Mouse (Mus musculus) cortical plate, adult 2 months (tissue): Measurements from ENCODE around the gene Gm28038. TPM values are rescaled to one million over a fixed set of nuclear protein-coding genes. Genes with fewer than 3 reads are reported as not detected.
A peak's percentile ranks its signal among the peaks of the same experiment; 100 is the strongest.

Source experiments
- H3K27ac ChIP-seq: fragments of 200-500 bp; 2 replicates; pipeline ENCODE4 v1.5.1; 2012; ENCODE audit warnings: low read length, control low read depth, inconsistent platforms; ENCODE audit not compliant: insufficient read depth
- H3K4me1 ChIP-seq: fragments of 200-500 bp; 2 replicates; pipeline ENCODE4 v1.6.1; 2011; ENCODE audit warnings: low read length; ENCODE audit not compliant: control insufficient read depth, insufficient read depth
- H3K4me3 ChIP-seq: fragments of 200-500 bp; 2 replicates; pipeline ENCODE4 v1.5.1; 2011; ENCODE audit warnings: mild to moderate bottlenecking, low read length, control low read depth; ENCODE audit not compliant: insufficient read depth
- CTCF ChIP-seq: fragments of 200-500 bp; IDR thresholded peaks from 2 replicates; pipeline ENCODE4 v1.5.1; 2011; ENCODE audit warnings: mild to moderate bottlenecking, control low read depth, low read length; ENCODE audit not compliant: insufficient read depth; ENCODE audit errors: extremely low read depth
- POLR2A ChIP-seq: fragments of 200-500 bp; IDR thresholded peaks from 2 replicates; pipeline ENCODE4 v1.6.1; 2011; ENCODE audit warnings: mild to moderate bottlenecking, low read length, control low read depth; ENCODE audit not compliant: insufficient read depth; ENCODE audit errors: extremely low read depth
- polyA plus RNA-seq: library from polyadenylated mRNA; depleted of rRNA; stranded (reverse); fragments of >200 nt; gene quantifications from 2 replicates; pipeline ENCODE4 v1.2.3, GENCODE M21; 2012; rRNA removed

Gm28038 gene
- polyA plus RNA-seq = not detected in 2 replicates

DNA sequence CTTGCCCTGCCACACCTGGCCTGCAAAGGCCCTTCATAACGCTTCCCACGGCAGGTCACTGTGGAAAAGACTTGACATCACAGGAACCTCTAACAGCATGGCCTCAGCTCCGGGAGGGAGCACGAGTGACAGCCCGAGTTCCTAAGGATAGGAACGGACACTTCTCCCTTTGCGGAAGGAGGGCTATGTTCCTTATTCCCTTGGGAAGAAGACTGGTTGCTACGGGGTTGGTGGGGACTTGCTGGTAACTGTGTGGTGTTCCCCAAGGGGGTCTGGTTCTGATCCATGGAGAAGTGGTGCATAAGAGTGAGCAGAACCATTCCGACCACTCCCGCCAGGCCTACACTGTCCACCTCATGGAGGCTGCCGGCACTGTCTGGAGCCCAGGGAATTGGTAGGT lies at the start of gene Gm28038:
Gene Gm28038, plus strand, starts transcription at position 301 of the 400 bp plus-strand sequence.
- peaks cover 4% of the 10 kb centered on the region; the same call in 1 of the 2 replicates for H3K4me1 ChIP-seq
- H3K27ac ChIP-seq = no peak within 1 kb of the TSS
- no peak for TF ChIP-seq POLR2A
- TF ChIP-seq CTCF = no peak
- no peak within 1 kb of the TSS for H3K4me3 ChIP-seq

DNA sequence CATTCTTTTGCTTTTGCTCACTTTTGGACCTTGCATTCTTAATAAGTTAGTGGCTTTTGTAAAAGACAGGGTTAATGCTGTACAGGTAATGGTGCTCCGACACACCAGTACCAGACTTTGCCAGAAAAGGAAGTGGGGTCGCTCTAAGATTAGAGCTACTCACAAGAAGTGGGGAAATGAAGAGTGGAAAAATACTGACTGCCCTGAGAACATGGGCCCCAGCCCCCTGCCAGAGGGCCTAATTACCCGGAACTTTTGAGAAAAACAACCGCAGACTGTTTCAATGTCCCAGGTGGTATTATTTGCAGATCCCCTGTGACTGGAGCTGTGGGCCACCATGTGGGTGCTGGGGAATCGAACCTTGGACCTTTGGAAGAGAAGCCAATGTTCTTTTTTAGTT lies 45.2 kb upstream of the Gm28038 start:
- Histone ChIP-seq H3K4me1 (peaks cover 8% of the 10 kb centered on the region), H3K27ac (no peak overlapping the region), H3K4me3 (no peak overlapping the region)
- TF ChIP-seq CTCF = no peak
- no peak for TF ChIP-seq POLR2A

DNA sequence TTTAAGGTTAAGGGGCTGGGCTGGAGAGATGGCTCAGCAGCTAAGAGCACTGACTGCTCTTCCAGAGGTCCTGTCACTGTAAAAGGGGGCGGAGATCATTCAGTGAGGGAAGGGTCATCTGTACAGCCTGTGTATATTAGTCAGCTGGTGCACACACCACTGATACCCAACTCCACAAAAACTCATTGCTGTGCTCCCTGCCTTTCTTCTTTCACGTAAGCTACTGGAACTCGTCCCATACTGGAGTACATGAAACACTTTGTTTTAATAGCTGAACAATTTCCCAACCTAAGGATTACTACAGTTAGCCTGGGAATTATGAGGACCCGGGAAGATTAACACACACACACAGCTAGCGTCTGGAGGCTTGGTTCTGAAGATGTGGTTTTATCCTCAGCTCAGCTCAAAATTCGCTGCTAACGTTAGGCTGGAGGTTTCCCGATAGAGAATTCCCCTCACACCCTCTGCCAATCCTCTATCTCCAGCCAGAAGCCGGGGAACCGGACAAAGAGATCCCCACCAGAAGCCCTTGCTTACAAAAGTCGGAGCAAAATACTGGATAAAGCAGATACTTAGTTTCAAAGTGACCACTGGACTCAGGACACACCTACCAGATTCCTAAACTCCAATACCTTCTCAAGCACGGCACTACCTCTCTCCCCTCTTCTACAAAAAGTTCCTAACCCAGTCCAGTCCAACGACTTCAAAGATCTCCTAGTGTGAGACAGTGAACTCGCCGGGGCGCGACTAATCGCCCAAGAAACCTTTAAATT lies 44.2 kb upstream of the Gm28038 start:
- Histone ChIP-seq H3K27ac (peak overlapping the region; percentile 73; the same call in 1 of the 2 replicates), H3K4me1 (peaks cover 8% of the 10 kb centered on the region), H3K4me3 (peak overlapping the region; percentile 93)
- TF ChIP-seq POLR2A (no peak), CTCF (no peak)

DNA sequence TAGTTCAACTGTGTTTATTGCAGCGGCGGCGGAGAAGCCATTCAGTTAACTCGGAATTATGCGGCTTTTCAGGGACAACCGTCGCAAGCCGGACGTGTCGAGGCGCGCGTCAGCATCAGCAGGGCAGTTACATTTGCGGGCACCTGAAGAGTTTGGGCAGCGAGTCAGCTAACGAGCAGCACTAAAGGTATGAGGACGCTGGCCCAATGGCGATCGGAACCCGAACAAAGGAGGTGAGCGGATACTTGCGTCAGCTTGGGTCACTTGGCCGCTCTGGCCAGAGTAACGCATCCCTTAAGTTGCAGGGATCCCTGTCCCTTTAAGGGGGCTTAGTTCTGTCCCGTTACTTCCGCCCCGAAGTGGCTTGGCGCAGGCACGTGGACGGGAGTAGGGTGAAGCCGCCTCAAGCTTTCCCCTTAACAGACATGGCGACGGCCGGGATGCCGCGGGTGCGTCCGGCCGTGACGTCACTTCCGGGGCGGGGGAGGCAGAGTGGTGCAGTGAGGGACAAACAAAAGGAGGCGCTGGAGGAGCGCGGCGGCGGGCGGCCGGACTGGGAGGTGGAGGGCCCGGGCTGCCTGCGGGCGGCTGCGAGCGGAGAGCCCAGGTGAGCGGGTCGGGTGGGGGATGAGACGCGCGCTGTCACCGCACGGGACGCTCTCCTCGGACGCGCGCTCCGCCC lies 43.5 kb upstream of the Gm28038 start, which contains the start of gene Lrrc8a:
Gene Lrrc8a, plus strand, starts transcription at position 517 of the 682 bp plus-strand sequence.
- Histone ChIP-seq H3K4me1 (peaks cover 8% of the 10 kb centered on the region), H3K4me3 (peak within 1 kb of the TSS; percentile 93), H3K27ac (peak within 1 kb of the TSS; percentile 81)
- no peak for TF ChIP-seq CTCF
- peak; percentile 68 for TF ChIP-seq POLR2A

DNA sequence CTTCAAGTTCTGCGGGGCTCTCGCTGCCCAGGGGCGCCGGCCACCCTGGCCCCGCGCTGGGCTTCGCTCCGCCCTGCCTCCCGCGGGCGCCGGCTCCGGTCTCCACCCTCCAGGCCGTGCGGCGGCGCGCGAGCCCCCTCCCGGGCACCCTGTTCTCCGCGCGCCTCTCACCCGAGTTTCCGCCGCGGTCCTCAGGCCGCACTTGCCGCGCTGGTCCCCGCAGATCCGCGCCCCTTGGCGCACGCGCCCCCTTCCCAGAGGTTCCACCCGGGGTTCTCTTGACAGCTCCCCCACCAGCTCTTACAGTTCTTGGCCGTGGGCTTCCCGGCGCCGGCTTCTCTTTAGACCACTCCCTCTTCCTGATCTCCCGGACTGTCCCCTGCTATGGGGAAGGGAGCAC lies 43.0 kb upstream of the Gm28038 start:
- TF ChIP-seq POLR2A = no peak
- TF ChIP-seq CTCF = no peak
- Histone ChIP-seq H3K27ac (peak overlapping the region; percentile 81), H3K4me1 (peaks cover 8% of the 10 kb centered on the region), H3K4me3 (peak overlapping the region; percentile 93)

DNA sequence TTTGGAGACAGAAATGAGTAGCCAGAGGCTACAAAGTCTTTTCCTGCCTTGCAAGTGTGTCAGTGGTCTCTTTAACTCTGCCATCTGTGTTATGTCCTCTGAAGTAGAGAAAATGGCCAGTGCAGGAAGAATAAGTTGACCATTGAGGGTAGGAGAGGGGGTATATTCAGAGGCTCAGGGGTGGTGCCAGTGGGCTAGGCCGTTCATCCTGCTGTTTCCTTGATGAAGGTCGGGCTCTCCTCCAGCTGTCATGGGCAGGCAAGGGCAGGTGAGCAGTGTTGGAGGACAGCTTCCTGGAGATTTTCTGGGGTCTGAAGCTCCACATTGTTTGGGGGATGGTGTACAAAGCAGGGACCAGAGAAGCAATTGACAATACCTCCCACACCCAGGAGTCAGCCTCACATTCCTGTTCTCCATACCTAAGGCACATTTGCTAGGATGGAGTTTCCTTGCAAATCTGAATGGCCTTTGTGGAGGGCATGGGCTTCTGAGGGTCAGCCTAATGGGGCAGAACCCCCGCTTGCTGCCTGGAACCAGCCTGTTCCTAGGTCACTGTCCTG lies 41.9 kb upstream of the Gm28038 start:
- Histone ChIP-seq H3K27ac (peak overlapping the region; percentile 81; the same call in 1 of the 2 replicates), H3K4me1 (peaks cover 8% of the 10 kb centered on the region), H3K4me3 (peak overlapping the region; percentile 93)
- TF ChIP-seq CTCF (no peak), POLR2A (no peak)

DNA sequence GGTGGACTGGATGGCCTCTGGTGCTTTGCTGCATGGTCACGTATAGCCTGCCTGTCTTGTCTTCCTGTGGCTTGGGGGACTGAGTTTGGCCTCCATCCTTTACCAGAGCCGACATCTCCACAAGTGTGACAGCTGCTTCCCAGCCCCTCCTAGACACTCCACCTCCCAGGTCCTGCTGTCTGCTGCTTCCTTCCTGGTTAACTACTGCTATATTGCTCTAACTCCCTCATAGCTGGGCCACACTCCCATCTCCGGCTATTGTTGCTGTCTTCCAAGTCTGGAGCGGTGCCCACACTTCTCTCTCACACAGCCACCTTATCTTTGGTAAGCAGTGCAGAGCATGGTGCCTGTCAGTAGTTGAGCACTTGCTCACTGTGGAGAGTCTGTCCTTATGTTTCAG lies 41.1 kb upstream of the Gm28038 start:
- H3K4me1 ChIP-seq = peaks cover 8% of the 10 kb centered on the region
- no peak overlapping the region for H3K27ac ChIP-seq
- no peak for TF ChIP-seq POLR2A
- H3K4me3 ChIP-seq = no peak overlapping the region; the same call in 1 of the 2 replicates

DNA sequence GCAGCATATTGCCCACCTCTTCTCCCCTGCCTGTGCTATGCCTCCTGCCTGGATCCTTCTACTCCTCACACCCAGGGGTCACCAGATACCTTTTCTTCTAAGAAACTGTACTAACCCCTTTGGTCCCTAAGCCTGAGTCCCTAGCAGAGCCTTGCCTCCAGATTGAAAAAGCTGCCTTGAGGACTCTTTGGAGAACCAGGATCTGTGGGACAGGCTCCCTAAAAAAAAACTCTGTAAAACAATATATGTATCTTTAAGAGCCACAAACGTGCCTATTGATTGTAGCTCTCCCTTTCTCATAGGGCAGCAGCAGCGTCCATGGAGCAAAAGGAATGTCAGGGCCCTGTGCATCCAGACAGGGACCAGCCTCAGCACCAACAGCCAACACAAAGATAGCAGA lies 40.6 kb upstream of the Gm28038 start, which contains the start of gene Gm28035:
Gene Gm28035, plus strand, starts transcription at position 301 of the 400 bp plus-strand sequence.
- peak within 1 kb of the TSS; percentile 93; the same call in 1 of the 2 replicates for H3K4me3 ChIP-seq
- TF ChIP-seq POLR2A (no peak), CTCF (no peak)
- H3K27ac ChIP-seq = no peak within 1 kb of the TSS
- peaks cover 8% of the 10 kb centered on the region for H3K4me1 ChIP-seq

DNA sequence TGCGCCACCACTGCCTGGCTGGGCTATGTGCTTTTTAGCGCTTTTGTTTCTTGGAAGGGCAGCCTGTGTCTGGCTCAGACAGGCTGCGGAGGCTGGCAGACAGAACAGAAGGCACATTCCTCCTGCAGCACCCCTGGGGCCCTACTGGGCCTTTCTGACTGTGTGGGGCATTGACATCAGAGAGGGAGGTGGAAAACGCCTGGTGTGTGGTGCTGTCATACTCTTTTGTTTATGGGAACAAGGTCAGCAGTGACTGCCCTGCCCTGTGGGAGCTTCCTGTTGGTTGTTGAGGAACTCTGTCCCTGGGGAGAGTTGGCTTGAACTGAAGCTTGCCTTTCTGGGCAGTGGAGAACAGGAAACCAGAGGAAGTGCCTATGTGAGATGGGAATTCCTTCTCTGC lies 38.3 kb upstream of the Gm28038 start:
- TF ChIP-seq POLR2A = no peak
- no peak for TF ChIP-seq CTCF
- H3K4me1 ChIP-seq = peaks cover 11% of the 10 kb centered on the region
- H3K4me3 ChIP-seq = no peak overlapping the region
- H3K27ac ChIP-seq = no peak overlapping the region
